Mouse (Mus musculus) small intestine, adult 2 months (tissue): ENCODE measurements around the gene Ttll12.

ENCODE experiments used
- CTCF ChIP-seq: fragments of 200-500 bp; IDR thresholded peaks from 2 replicates; pipeline ENCODE4 v1.5.1; 2012; ENCODE audit warnings: low read depth, mild to moderate bottlenecking, control low read depth, inconsistent platforms, low read length, moderate library complexity, mixed read lengths; ENCODE audit not compliant: insufficient replicate concordance, insufficient read length; ENCODE audit errors: extremely low read depth
- POLR2A ChIP-seq: fragments of 200-500 bp; IDR thresholded peaks from 2 replicates; pipeline ENCODE4 v1.6.1; 2012; ENCODE audit warnings: low read depth, mild to moderate bottlenecking, control low read depth, inconsistent platforms, low read length, moderate library complexity

GRCm38 (mm10) chr15:83591758-83592157, 3.2 kb downstream of the Ttll12 start:
- TF ChIP-seq CTCF (no peak), POLR2A (no peak)
